Mouse (Mus musculus): ENCODE measurements around the gene Ccdc91.

Gene Ccdc91

DNA sequence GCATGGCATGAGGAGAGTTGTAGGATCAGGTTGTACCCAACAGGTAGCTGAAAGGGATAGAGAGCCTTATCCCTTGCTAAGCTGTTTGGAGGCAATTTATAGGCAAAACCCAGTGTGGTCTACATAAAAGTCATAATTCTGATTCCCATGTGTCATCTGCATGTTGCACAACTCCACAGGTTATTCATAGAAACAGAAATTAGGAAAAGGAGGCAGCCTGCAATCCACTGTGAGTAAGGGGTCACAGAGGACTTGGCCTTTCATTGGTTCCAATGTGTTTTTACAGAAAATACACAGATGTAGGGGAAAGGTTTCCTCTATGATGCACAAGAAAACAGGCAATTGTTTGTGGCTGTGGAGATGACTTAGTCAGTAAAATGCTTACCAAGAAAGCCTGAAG lies 168.8 kb downstream of the Ccdc91 start:
- TF ChIP-seq GATA4 (IDR thresholded peaks at IDR 0.05; ENCODE audit: insufficient replicate concordance, low read length), result no peak

DNA sequence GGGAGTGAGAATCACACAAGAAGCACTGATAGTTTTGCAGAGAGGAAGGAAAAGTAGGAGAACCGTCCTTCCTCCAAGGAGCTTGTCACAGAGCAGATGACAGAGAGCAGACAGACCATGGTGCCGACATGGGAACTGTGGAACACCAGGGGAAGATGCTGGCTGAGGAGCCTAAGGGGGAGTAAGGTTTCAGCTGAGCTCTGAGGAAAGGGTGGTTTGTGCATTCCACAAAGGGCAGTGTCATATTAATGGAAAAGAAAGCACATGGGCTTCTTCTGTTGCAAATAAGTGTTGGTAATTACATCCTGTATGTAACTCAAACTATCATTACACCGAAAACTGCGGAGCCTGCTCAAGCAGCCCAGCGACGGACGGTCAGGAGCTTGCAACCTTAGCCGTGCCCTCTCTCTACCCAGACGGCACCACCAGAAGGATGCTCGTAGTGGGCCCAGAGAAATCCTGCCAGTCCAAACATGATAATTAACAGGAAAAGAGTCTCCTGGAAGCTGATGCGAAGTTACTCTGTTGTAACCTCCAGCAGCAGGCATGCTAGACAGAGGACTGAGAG lies 170.9 kb downstream of the Ccdc91 start:
- TF ChIP-seq GATA4 (IDR thresholded peaks at IDR 0.05; ENCODE audit: insufficient replicate concordance, low read length), result no peak

DNA sequence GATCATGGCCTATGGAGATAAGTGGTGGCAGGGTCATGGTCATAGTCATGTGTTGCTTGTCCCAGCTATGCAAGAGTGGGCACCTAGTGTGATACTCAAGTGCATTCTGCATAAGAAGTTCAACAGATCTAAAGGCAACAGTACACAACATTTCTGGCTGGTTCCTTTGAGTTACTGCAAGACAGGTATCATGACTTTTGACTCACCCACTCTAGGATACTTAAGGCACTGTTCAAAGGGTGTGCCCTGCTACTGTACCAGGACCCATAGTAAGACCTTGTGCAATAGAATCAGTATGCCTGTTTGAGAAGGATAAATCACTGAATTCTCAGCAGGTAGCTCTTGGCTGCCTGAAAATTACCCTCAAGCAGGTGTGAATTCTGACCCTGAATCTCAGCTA lies 182.4 kb downstream of the Ccdc91 start:
- TF ChIP-seq GATA4 (IDR thresholded peaks at IDR 0.05; ENCODE audit: insufficient replicate concordance, low read length), result no peak

DNA sequence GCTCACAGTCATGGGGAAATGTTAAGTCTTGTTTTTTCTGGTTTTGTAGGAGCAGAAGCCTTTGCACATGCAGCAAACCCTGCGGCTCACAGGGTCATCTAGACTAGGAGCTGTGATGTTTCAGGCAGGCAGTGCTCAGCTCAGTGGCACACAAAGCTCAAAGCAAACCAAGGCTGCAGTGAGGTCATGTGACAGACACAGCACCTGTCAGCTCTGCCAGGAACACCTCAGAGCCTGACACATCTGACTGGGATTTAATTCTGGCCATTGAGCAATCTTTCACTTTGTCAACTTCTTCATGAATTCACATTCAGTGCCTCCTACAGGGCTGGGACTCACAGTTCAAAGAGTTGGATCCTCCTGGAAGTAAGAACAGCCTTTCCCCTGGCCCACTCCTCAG lies 185.1 kb downstream of the Ccdc91 start:
- no peak for TF ChIP-seq GATA4 (IDR thresholded peaks at IDR 0.05; ENCODE audit: insufficient replicate concordance, low read length)

DNA sequence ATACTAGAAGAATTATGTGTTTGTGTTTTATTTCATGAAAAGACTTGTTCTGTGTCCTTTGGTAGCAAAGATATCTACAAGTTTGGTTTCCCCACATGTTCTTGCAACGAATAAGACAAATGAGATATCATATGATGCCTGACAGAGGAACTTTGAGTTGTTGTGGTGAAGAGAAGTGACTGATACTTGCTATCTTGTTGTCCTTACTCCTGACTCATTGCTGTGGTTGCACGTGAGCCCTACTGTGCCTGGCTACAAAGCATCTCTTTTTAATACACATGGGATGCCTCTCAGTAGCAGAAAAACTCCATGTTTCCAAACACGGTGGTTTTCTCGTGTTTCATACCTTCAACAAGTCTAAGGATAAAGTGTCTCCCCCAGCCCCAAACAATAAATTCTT lies 186.2 kb downstream of the Ccdc91 start:
- no peak for TF ChIP-seq GATA4 (IDR thresholded peaks at IDR 0.05; ENCODE audit: insufficient replicate concordance, low read length)

DNA sequence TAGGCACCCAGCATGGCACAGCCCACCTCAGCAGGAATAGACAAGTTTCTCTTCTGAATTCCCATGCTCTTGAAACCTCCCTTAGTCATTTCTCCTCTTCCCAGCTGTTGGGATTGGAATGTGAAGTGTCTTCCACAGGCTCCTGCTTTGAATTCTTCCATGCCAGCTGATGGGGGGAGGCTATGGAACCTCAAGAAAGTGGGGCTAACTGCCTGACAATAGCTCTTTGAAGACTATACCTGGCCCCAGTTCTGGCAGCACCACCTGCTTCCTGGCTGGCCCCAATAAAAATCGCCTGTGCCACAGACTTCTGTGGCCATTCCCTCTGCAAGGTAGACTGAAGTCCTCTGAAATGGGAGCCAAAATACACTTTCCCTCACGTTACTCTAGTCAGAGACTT lies 187.0 kb downstream of the Ccdc91 start:
- no peak for TF ChIP-seq GATA4 (IDR thresholded peaks at IDR 0.05; ENCODE audit: insufficient replicate concordance, low read length)

DNA sequence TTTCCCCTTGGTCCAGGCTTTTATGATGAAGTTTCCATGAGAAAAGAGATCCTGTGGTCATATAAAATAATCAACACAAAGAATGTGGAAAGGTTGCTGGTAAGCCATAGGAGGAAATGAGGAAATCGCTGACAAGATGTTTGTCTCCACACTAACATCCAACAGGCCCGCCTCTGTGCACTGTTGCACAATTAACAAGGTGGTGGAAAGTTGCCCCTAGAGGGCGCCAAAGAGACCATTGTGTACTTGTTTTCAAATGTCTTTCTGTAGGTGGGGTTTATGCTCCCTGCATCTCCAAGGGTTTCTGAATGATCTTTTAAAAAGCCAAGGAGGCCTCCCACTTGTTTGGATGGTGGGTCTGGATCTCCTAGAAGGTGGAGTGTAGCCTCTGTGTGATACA lies 188.7 kb downstream of the Ccdc91 start:
- no peak for TF ChIP-seq GATA4 (IDR thresholded peaks at IDR 0.05; ENCODE audit: insufficient replicate concordance, low read length)

DNA sequence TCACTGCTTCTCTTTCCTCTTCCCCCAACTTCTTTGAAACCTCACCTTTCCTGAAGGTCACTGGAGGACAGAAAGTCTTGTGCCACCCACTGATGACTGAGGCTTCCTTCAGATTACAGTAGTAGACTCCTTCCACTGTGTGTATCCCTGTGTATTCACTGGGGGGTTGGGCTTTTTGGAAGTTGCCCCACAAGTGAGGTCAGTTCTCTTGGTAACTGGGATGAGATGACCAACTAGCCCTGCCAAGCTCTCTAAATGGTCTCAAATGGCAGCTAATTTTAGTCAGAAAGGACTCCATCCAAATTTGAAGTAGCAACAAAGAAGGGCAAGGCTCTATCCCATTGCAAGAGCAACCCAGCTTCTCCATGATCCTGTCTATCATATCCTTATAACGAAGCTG lies 195.7 kb downstream of the Ccdc91 start:
- TF ChIP-seq GATA4 (IDR thresholded peaks at IDR 0.05; ENCODE audit: insufficient replicate concordance, low read length), result no peak

DNA sequence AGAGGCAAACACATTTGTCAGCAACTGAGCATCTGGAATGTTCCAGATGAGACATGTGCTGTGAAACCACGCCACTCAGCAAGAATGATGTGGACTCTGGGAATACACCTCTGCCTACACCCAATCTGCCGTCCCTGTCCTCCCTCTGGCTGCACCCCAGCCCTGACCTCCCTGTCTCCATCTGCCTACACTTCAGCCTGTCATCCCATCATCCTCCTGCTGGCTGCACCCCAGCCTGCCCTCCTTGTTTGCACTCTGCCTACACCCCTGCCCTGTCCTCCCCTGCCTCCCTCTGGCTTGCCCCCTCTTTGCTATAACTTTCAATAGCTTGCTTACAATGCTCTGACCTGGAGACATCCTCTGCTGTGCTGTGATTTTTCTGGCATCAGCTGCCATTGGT lies 196.9 kb downstream of the Ccdc91 start:
- no peak for TF ChIP-seq GATA4 (IDR thresholded peaks at IDR 0.05; ENCODE audit: insufficient replicate concordance, low read length)

DNA sequence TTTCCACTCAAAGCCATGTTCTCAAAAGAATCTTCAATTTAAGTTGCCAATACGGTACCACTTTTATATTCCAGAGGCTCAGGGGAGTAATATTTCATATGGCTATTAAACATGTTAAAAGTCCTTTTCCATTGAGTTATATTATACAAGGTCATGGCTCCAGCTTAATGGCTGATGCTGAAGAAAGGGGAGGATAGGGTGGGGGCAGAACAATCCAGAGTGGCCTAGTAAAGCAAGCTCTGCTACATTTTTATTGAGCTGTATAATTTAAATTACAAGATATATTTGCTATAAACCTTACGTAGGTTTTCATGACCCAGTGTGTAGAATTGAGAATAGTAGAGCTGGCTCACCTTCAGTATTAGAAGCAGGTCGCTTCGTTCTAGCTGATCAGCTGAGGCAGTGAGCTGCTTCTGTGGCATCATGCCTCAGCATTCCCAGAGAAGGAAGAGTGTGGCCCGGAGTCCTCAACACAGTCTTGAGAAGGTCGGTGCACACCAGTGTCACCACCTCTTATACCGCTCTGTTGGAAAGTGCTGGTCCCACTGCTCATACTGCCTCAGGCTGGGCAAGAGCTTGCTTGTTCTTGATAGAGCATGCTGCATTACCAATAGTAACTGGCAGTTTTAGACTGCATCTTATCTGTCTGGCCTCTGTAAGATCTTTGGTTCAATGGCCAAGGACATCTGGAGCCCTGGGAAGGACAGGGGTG lies 199.6 kb downstream of the Ccdc91 start:
- no peak for TF ChIP-seq GATA4 (IDR thresholded peaks at IDR 0.05; ENCODE audit: insufficient replicate concordance, low read length)

DNA sequence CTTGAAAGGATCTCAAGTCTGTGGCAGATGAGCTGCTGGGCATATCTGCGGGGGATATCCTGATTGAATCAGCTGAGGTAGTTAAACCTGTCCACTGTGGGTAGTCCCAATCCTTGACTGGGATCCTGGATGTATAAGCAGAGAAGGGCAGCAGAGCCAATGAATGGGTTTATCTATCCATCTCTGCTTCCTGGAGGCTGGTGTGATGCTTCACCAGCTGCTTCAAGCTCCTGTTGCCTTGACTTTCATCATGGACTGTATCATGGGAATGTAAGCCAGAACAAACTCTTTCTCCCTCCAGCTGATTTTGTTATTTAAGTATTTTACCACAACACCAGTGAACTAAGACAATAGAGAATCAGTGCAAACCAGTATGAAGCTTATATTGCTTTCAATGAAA lies 200.6 kb downstream of the Ccdc91 start:
- no peak for TF ChIP-seq GATA4 (IDR thresholded peaks at IDR 0.05; ENCODE audit: insufficient replicate concordance, low read length)

Measured in liver, adult (tissue).